Mouse (Mus musculus): ENCODE results near the gene Spink4. TPM values are rescaled to one million over a fixed set of nuclear protein-coding genes. Genes with fewer than 3 reads are reported as not detected.

Gene Spink4
- polyA plus RNA-seq, 1 experiment = not detected

- WGBS = 83% methylated on average over 1 of the region's 1 CpGs
- Histone ChIP-seq H3K27ac (ENCODE audit: insufficient read depth, low read length) (no peak overlapping the region), H3K36me3 (ENCODE audit: control insufficient read depth, insufficient read depth, low read length) (peaks cover 26% of the 10 kb centered on the region), H3K4me3 (ENCODE audit: extremely low read depth, insufficient read depth, insufficient read length) (no peak overlapping the region), H3K27me3 (ENCODE audit: control insufficient read depth, insufficient read depth, low read length) (no peaks in the 10 kb centered on the region), H3K4me1 (ENCODE audit: control insufficient read depth, insufficient read depth, insufficient read length) (no peaks in the 10 kb centered on the region)
- peak; percentile 14; the same call in 1 of the 2 replicates for TF ChIP-seq CTCF (IDR thresholded peaks at IDR 0.05; ENCODE audit: extremely low read depth, insufficient read depth, insufficient read length, insufficient replicate concordance)
- TF ChIP-seq POLR2A (IDR thresholded peaks at IDR 0.05; ENCODE audit: low read depth, low read length) = no peak
- peak in 1 of 2 experiments; percentile 13 for DNase-seq (ENCODE audit: low read depth in 1 of 2, low spot score in 2 of 2)
These were observed 33.7 kb downstream of the Spink4 start for GRCm38 (mm10) chr4:40953521-40953920.

GRCm38 (mm10) chr4:40955942-40956341 lies 36.1 kb downstream of the Spink4 start:
- TF ChIP-seq CTCF (IDR thresholded peaks at IDR 0.05; ENCODE audit: extremely low read depth, insufficient read depth, insufficient read length, insufficient replicate concordance) (no peak), POLR2A (IDR thresholded peaks at IDR 0.05; ENCODE audit: low read depth, low read length) (no peak)
- Histone ChIP-seq H3K4me3 (ENCODE audit: extremely low read depth, insufficient read depth, insufficient read length) (no peak overlapping the region), H3K36me3 (ENCODE audit: control insufficient read depth, insufficient read depth, low read length) (peaks cover 40% of the 10 kb centered on the region), H3K4me1 (ENCODE audit: control insufficient read depth, insufficient read depth, insufficient read length) (no peaks in the 10 kb centered on the region), H3K27me3 (ENCODE audit: control insufficient read depth, insufficient read depth, low read length) (no peaks in the 10 kb centered on the region), H3K27ac (ENCODE audit: insufficient read depth, low read length) (no peak overlapping the region)
- DNase-seq (ENCODE audit: low read depth in 1 of 2, low spot score in 2 of 2) = no peak
- WGBS = 69% methylated on average over 6 of the region's 6 CpGs

GRCm38 (mm10) chr4:40963536-40963935 lies 43.7 kb downstream of the Spink4 start:
- no peak for DNase-seq (ENCODE audit: low read depth in 1 of 2, low spot score in 2 of 2)
- no peak overlapping the region for H3K4me3 ChIP-seq (ENCODE audit: extremely low read depth, insufficient read depth, insufficient read length)
- 91% methylated on average over 3 of the region's 3 CpGs for WGBS
- peaks cover 36% of the 10 kb centered on the region for H3K36me3 ChIP-seq (ENCODE audit: control insufficient read depth, insufficient read depth, low read length)
- H3K27ac ChIP-seq (ENCODE audit: insufficient read depth, low read length) = no peak overlapping the region
- no peaks in the 10 kb centered on the region for H3K4me1 ChIP-seq (ENCODE audit: control insufficient read depth, insufficient read depth, insufficient read length)
- TF ChIP-seq POLR2A (IDR thresholded peaks at IDR 0.05; ENCODE audit: low read depth, low read length) = no peak
- TF ChIP-seq CTCF (IDR thresholded peaks at IDR 0.05; ENCODE audit: extremely low read depth, insufficient read depth, insufficient read length, insufficient replicate concordance) = no peak
- H3K27me3 ChIP-seq (ENCODE audit: control insufficient read depth, insufficient read depth, low read length) = no peaks in the 10 kb centered on the region

- TF ChIP-seq CTCF (IDR thresholded peaks at IDR 0.05; ENCODE audit: extremely low read depth, insufficient read depth, insufficient read length, insufficient replicate concordance) (no peak), POLR2A (IDR thresholded peaks at IDR 0.05; ENCODE audit: low read depth, low read length) (no peak)
- peaks cover 4% of the 10 kb centered on the region; the same call in 1 of the 2 replicates for H3K4me1 ChIP-seq (ENCODE audit: control insufficient read depth, insufficient read depth, insufficient read length)
- 78% methylated on average over 4 of the region's 4 CpGs for WGBS
- H3K27me3 ChIP-seq (ENCODE audit: control insufficient read depth, insufficient read depth, low read length) = no peaks in the 10 kb centered on the region
- H3K36me3 ChIP-seq (ENCODE audit: control insufficient read depth, insufficient read depth, low read length) = peaks cover 11% of the 10 kb centered on the region
- no peak overlapping the region for H3K27ac ChIP-seq (ENCODE audit: insufficient read depth, low read length)
- H3K4me3 ChIP-seq (ENCODE audit: extremely low read depth, insufficient read depth, insufficient read length) = no peak overlapping the region
- DNase-seq (ENCODE audit: low read depth in 1 of 2, low spot score in 2 of 2) = no peak
These were observed 49.3 kb downstream of the Spink4 start for GRCm38 (mm10) chr4:40969161-40969560.

GRCm38 (mm10) chr4:40969781-40970591 lies 50.1 kb downstream of the Spink4 start:
- H3K27ac ChIP-seq (ENCODE audit: insufficient read depth, low read length) = peak overlapping the region; percentile 77; the same call in 1 of the 2 replicates
- H3K36me3 ChIP-seq (ENCODE audit: control insufficient read depth, insufficient read depth, low read length) = peaks cover 8% of the 10 kb centered on the region
- H3K4me1 ChIP-seq (ENCODE audit: control insufficient read depth, insufficient read depth, insufficient read length) = peaks cover 4% of the 10 kb centered on the region; the same call in 1 of the 2 replicates
- no peaks in the 10 kb centered on the region for H3K27me3 ChIP-seq (ENCODE audit: control insufficient read depth, insufficient read depth, low read length)
- 13% methylated on average over 13 of the region's 13 CpGs for WGBS
- peak overlapping the region; percentile 99 for H3K4me3 ChIP-seq (ENCODE audit: extremely low read depth, insufficient read depth, insufficient read length)
- DNase-seq (ENCODE audit: low read depth in 1 of 2, low spot score in 2 of 2) = no peak
- no peak for TF ChIP-seq CTCF (IDR thresholded peaks at IDR 0.05; ENCODE audit: extremely low read depth, insufficient read depth, insufficient read length, insufficient replicate concordance)
- TF ChIP-seq POLR2A (IDR thresholded peaks at IDR 0.05; ENCODE audit: low read depth, low read length) = no peak

GRCm38 (mm10) chr4:40970592-40970841 lies 50.7 kb downstream of the Spink4 start:
- Histone ChIP-seq H3K36me3 (ENCODE audit: control insufficient read depth, insufficient read depth, low read length) (peaks cover 8% of the 10 kb centered on the region), H3K4me1 (ENCODE audit: control insufficient read depth, insufficient read depth, insufficient read length) (peaks cover 4% of the 10 kb centered on the region; the same call in 1 of the 2 replicates), H3K4me3 (ENCODE audit: extremely low read depth, insufficient read depth, insufficient read length) (peak overlapping the region; percentile 99), H3K27me3 (ENCODE audit: control insufficient read depth, insufficient read depth, low read length) (no peaks in the 10 kb centered on the region), H3K27ac (ENCODE audit: insufficient read depth, low read length) (peak overlapping the region; percentile 77)
- DNase-seq (ENCODE audit: low read depth in 1 of 2, low spot score in 2 of 2) = no peak
- WGBS = 0% methylated on average over 16 of the region's 16 CpGs
- no peak for TF ChIP-seq POLR2A (IDR thresholded peaks at IDR 0.05; ENCODE audit: low read depth, low read length)
- no peak for TF ChIP-seq CTCF (IDR thresholded peaks at IDR 0.05; ENCODE audit: extremely low read depth, insufficient read depth, insufficient read length, insufficient replicate concordance)
